Mouse (Mus musculus) heart, embryonic 12.5 days (tissue): Measurements from ENCODE around the gene Ipo5. TPM values are rescaled to one million over a fixed set of nuclear protein-coding genes. Genes with fewer than 3 reads are reported as not detected.

Source experiments
- ATAC-seq: fragments of 200-750 bp; cut with Nextera tagmentation; 2 replicates; pipeline ENCODE4 v1.8.0; 2017; ENCODE audit warnings: moderate TSS enrichment, moderate library complexity; ENCODE audit not compliant: insufficient number of reproducible peaks, low FRiP score
- H3K27ac ChIP-seq: fragments of 300-500 bp; sonication (generic); 2 replicates; pipeline ENCODE4 v1.5.1; 2016; ENCODE audit warnings: mild to moderate bottlenecking, moderate library complexity; ENCODE audit not compliant: poor library complexity, severe bottlenecking
- H3K27me3 ChIP-seq: fragments of 300-500 bp; sonication (generic); replicated peaks from 2 replicates; pipeline ENCODE4 v1.6.1; 2016; ENCODE audit warnings: mild to moderate bottlenecking, moderate library complexity
- H3K36me3 ChIP-seq: fragments of 300-500 bp; sonication (generic); 2 replicates; pipeline ENCODE4 v1.6.1; 2016; ENCODE audit warnings: mild to moderate bottlenecking, moderate library complexity
- H3K4me1 ChIP-seq: fragments of 300-500 bp; sonication (generic); replicated peaks from 2 replicates; pipeline ENCODE4 v1.6.1; 2016; ENCODE audit warnings: mild to moderate bottlenecking
- H3K4me2 ChIP-seq: fragments of 300-500 bp; sonication (generic); 2 replicates; pipeline ENCODE4 v1.6.1; 2016; ENCODE audit warnings: mild to moderate bottlenecking, moderate library complexity
- H3K4me3 ChIP-seq: fragments of 300-500 bp; sonication (generic); 2 replicates; pipeline ENCODE4 v1.5.1; 2016; ENCODE audit warnings: mild to moderate bottlenecking
- H3K9ac ChIP-seq: fragments of 300-500 bp; sonication (generic); 2 replicates; pipeline ENCODE4 v1.6.1; 2016; ENCODE audit warnings: mild to moderate bottlenecking, moderate library complexity
- H3K9me3 ChIP-seq: fragments of 300-500 bp; sonication (generic); replicated peaks from 2 replicates; pipeline ENCODE4 v1.6.1; 2016; ENCODE audit warnings: mild to moderate bottlenecking, moderate library complexity
- WGBS: fragments of 180-500 bp; shearing (Covaris S2); methylation state at CpG from one replicate; pipeline ENCODE4 v1.1.7; 2016; 5-methylcytosine and 5-hydroxymethylcytosine counted together
- polyA plus RNA-seq: library from polyadenylated mRNA; unstranded; fragments of >200 nt; fragmentation: Nextera tagmentation; extraction: Ambion mirVana; gene quantifications from 2 replicates; pipeline ENCODE4 v1.2.1, GENCODE M21; 2016

The Ipo5 gene
- polyA plus RNA-seq, 1 experiment from 2014 or later: 98.8 TPM

DNA sequence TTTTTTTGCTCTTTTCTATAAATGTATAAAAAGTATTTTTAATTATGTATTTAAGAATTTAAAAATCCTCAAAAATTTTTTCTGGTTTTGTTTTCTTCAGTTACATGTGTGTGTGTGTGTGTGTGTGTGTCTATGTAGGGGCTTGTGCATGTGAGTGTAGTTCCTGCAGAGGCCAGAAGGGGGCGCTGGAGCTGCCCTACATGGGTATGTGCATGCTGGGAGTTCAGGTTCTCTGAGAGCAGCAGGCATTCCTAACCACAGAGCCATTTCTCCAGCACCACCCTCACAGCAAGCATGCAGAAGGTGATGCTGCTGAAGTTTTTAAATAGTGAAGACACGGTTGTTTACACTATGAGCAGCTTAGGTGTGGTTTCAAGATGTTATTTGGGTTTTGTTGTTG, 41.4 kb downstream of the Ipo5 start:
- H3K4me2 ChIP-seq: no peak overlapping the region
- H3K27ac ChIP-seq: no peak overlapping the region
- WGBS: 47% methylated on average over 2 of the region's 2 CpGs
- H3K27me3 ChIP-seq: no peaks in the 10 kb centered on the region
- H3K4me3 ChIP-seq: no peak overlapping the region
- no peak for ATAC-seq
- H3K9ac ChIP-seq: no peak overlapping the region
- peaks cover under 1% of the 10 kb centered on the region; the same call in 1 of the 2 replicates for H3K4me1 ChIP-seq
- peaks cover 24% of the 10 kb centered on the region for H3K36me3 ChIP-seq
- H3K9me3 ChIP-seq: peaks cover 11% of the 10 kb centered on the region; the same call in 1 of the 2 replicates

DNA sequence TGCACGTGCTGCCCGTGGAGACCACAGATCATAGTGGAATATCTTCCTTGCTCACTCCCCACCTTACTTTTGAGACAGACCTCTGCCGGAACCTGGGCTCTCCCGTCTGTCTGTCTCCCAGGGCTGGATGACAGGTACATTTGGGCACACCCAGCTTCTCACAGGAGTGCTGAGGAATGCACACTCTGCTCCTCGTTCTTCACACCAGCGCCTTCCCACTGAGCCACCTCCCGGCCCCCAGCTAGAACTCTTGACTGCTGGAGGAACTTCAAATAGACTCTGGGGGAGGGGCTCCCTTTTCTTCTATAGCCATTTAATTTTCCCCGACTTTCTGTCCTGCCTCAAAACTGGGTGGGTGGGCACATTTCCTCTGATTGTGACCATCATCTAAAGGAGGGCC, 49.5 kb downstream of the Ipo5 start:
- ATAC-seq: no peak
- Histone ChIP-seq H3K9ac (no peak overlapping the region), H3K27ac (no peak overlapping the region), H3K27me3 (no peaks in the 10 kb centered on the region), H3K9me3 (no peaks in the 10 kb centered on the region), H3K4me1 (no peaks in the 10 kb centered on the region), H3K4me2 (no peak overlapping the region), H3K36me3 (no peaks in the 10 kb centered on the region), H3K4me3 (no peak overlapping the region)
- 53% methylated on average over 6 of the region's 8 CpGs for WGBS

DNA sequence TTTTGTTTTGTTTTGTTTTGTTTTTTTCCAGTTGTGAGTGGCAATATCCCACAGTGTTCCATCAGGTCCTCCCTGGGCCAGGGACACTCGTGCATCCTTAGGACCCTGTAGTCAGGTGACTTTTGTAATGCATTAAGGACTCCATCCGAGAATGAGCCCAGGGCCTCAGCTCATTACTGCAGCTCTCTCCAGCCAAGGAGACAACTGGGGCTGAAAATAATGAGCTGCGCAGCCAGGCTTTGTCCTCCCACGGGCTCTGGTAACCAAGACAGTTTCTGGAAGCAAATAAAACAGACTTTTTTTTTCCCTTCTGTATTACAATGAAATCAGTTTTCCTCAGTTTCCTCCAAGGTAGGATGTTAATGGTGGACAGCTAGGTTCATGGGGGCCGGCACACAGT, 50.0 kb downstream of the Ipo5 start:
- no peaks in the 10 kb centered on the region for H3K9me3 ChIP-seq
- H3K27me3 ChIP-seq: no peaks in the 10 kb centered on the region
- WGBS: 62% methylated on average over 5 of the region's 5 CpGs
- H3K4me2 ChIP-seq: no peak overlapping the region
- no peak overlapping the region for H3K27ac ChIP-seq
- ATAC-seq: no peak
- no peak overlapping the region for H3K9ac ChIP-seq
- no peaks in the 10 kb centered on the region for H3K4me1 ChIP-seq
- no peak overlapping the region for H3K4me3 ChIP-seq
- H3K36me3 ChIP-seq: no peaks in the 10 kb centered on the region

DNA sequence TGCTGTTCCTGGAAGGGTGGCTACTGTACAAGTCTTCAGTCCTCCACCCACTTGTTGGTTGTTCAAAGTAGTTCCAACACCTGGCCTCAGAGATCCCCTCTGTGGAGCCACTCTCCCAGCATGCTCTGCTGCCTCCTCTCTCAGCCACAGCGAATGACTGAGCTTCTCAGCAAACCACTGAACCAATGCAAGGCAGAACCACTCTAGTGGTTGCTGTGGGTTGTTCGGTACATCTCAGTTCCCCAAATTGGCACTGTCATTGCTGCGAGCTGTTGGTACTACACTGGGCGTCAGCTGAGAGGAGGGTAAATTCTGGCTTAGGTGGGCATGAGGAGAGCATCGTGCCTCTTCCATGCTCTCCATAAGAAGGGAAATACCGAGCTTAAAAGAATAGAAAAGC, 56.0 kb downstream of the Ipo5 start:
- H3K4me3 ChIP-seq: no peak overlapping the region
- no peak overlapping the region for H3K4me2 ChIP-seq
- H3K27me3 ChIP-seq: no peaks in the 10 kb centered on the region
- no peak overlapping the region for H3K27ac ChIP-seq
- 83% methylated on average over 6 of the region's 6 CpGs for WGBS
- no peaks in the 10 kb centered on the region for H3K4me1 ChIP-seq
- peaks cover 4% of the 10 kb centered on the region; the same call in 1 of the 2 replicates for H3K9me3 ChIP-seq
- no peak overlapping the region for H3K9ac ChIP-seq
- no peaks in the 10 kb centered on the region for H3K36me3 ChIP-seq
- no peak for ATAC-seq

DNA sequence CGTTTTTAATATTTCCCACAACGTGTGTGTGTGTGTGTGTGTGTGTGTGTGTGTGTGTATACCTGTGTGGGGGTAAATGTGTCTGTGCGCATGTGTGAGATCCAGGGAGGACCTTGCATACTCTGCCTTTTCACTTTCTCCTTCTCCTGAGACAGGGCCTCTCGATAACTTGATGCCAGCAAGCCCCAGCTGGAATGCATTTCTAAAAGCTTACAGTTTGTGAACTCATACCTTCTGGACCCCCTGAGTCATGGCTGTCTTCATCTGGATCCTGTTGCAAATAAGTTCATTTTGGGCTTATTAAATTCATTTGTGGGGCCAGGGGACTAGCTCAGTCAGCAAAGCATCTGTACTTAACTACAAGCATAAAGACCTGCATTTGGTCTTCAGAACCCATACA, 57.7 kb downstream of the Ipo5 start:
- peaks cover 4% of the 10 kb centered on the region; the same call in 1 of the 2 replicates for H3K9me3 ChIP-seq
- no peaks in the 10 kb centered on the region for H3K27me3 ChIP-seq
- no peak overlapping the region for H3K4me3 ChIP-seq
- H3K36me3 ChIP-seq: no peaks in the 10 kb centered on the region
- H3K4me1 ChIP-seq: no peaks in the 10 kb centered on the region
- no peak overlapping the region for H3K4me2 ChIP-seq
- H3K9ac ChIP-seq: no peak overlapping the region
- 84% methylated on average over 4 of the region's 4 CpGs for WGBS
- no peak for ATAC-seq
- no peak overlapping the region for H3K27ac ChIP-seq

- Histone ChIP-seq H3K9ac (no peak overlapping the region), H3K4me2 (no peak overlapping the region), H3K27me3 (no peaks in the 10 kb centered on the region), H3K9me3 (peaks cover 4% of the 10 kb centered on the region; the same call in 1 of the 2 replicates), H3K36me3 (no peaks in the 10 kb centered on the region), H3K27ac (no peak overlapping the region), H3K4me1 (no peaks in the 10 kb centered on the region), H3K4me3 (no peak overlapping the region)
- WGBS: 80% methylated on average over 3 of the region's 3 CpGs
- ATAC-seq: no peak
These were observed 58.6 kb downstream of the Ipo5 start for GRCm38 (mm10) chr14:120969673-120970072.

GRCm38 (mm10) chr14:120970637-120971036, 59.6 kb downstream of the Ipo5 start:
- 80% methylated on average over 8 of the region's 8 CpGs for WGBS
- Histone ChIP-seq H3K36me3 (no peaks in the 10 kb centered on the region), H3K4me3 (no peak overlapping the region), H3K27me3 (no peaks in the 10 kb centered on the region), H3K27ac (no peak overlapping the region), H3K4me1 (no peaks in the 10 kb centered on the region), H3K4me2 (no peak overlapping the region), H3K9me3 (peaks cover 4% of the 10 kb centered on the region; the same call in 1 of the 2 replicates), H3K9ac (no peak overlapping the region)
- ATAC-seq: no peak

DNA sequence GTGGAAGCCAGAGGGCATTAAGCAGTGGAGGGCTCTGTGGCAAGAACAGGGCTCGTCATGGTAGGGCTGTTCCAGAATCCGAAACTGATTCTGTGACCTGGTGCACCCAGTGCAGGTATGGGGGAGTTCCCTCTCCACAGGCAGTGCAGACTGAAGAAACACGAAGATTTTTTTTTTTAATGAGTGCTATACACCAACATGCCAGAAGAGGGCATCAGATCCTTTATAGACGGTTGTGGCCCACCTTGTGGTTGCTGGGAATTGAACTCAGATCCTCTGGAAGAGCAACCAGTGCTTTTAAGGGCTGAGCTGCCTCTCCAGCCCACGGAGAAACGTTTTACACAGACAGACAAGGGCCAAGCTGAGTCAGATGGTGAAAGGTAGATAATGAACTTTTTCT, 60.3 kb downstream of the Ipo5 start:
- no peak for ATAC-seq
- 67% methylated on average over 6 of the region's 6 CpGs for WGBS
- no peak overlapping the region for H3K27ac ChIP-seq
- no peaks in the 10 kb centered on the region for H3K36me3 ChIP-seq
- peaks cover 4% of the 10 kb centered on the region; the same call in 1 of the 2 replicates for H3K9me3 ChIP-seq
- no peak overlapping the region for H3K4me3 ChIP-seq
- no peak overlapping the region for H3K9ac ChIP-seq
- no peak overlapping the region for H3K4me2 ChIP-seq
- H3K4me1 ChIP-seq: no peaks in the 10 kb centered on the region
- H3K27me3 ChIP-seq: no peaks in the 10 kb centered on the region

DNA sequence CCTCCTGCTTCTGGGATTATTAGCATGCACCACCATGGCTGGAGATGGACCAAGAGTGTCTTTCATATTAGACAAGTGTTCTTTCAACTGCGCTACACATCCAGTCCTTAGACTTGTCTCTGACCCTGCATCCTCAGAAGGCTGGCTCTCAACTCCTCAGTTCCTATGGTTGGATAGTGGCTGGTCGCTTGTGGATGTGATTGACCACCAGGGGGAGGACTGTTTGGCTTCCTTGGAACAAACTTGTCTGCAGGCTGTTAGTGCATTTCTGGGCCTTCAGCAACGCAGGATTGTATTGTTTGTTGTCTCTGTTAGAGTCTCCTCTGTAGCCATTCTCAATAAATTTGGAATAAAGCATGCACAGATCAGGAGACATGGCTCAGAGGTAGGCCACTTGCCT, 68.5 kb downstream of the Ipo5 start:
- no peak for ATAC-seq
- H3K4me2 ChIP-seq: no peak overlapping the region
- no peak overlapping the region for H3K27ac ChIP-seq
- H3K4me1 ChIP-seq: no peaks in the 10 kb centered on the region; the same call in 1 of the 2 replicates
- no peaks in the 10 kb centered on the region for H3K36me3 ChIP-seq
- WGBS: 44% methylated on average over 3 of the region's 3 CpGs
- H3K27me3 ChIP-seq: no peaks in the 10 kb centered on the region
- H3K9me3 ChIP-seq: no peaks in the 10 kb centered on the region
- H3K9ac ChIP-seq: no peak overlapping the region
- H3K4me3 ChIP-seq: no peak overlapping the region

DNA sequence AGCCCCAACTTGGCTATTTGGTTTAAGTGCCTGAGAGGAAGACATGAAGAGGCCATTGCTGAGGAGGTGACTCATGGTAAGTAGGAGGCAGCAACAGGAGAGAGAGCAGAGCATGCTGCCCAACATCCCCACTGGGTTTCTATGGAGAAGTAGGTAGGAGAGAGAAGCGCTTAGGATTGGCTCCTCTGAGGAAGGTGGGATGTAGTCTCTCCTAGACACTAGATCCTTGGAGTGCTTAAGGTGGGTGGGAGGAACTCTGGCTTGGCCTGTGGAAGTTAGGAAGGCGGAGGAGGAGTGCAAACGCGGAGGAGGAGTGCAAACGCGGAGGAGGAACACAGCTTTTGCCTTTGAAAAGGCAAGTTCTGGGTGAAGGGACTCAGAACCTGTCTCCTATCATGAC, 78.1 kb downstream of the Ipo5 start:
- no peaks in the 10 kb centered on the region for H3K27me3 ChIP-seq
- no peaks in the 10 kb centered on the region for H3K36me3 ChIP-seq
- 55% methylated on average over 6 of the region's 6 CpGs for WGBS
- no peak overlapping the region for H3K27ac ChIP-seq
- no peaks in the 10 kb centered on the region for H3K4me1 ChIP-seq
- no peaks in the 10 kb centered on the region; the same call in 1 of the 2 replicates for H3K9me3 ChIP-seq
- no peak overlapping the region for H3K9ac ChIP-seq
- no peak for ATAC-seq
- no peak overlapping the region for H3K4me2 ChIP-seq
- no peak overlapping the region for H3K4me3 ChIP-seq
